Mouse (Mus musculus) kidney, embryonic 15.5 days (tissue): ENCODE results near the gene Gpr4. TPM values are rescaled to one million over a fixed set of nuclear protein-coding genes. Genes with fewer than 3 reads are reported as not detected.

Experiments used
- ATAC-seq: fragments of 200-750 bp; cut with Nextera tagmentation; replicated peaks from 2 replicates; pipeline ENCODE4 v1.8.0; 2017; ENCODE audit warnings: moderate TSS enrichment; ENCODE audit not compliant: low FRiP score
- H3K27ac ChIP-seq: fragments of 300-500 bp; sonication (generic); 2 replicates; pipeline ENCODE4 v1.5.1; 2015; ENCODE audit warnings: mild to moderate bottlenecking, inconsistent platforms
- H3K27me3 ChIP-seq: fragments of 300-500 bp; sonication (generic); 2 replicates; pipeline ENCODE4 v1.6.1; 2015; ENCODE audit warnings: inconsistent platforms
- H3K36me3 ChIP-seq: fragments of 300-500 bp; sonication (generic); 2 replicates; pipeline ENCODE4 v1.6.1; 2015; ENCODE audit warnings: inconsistent platforms
- H3K4me1 ChIP-seq: fragments of 300-500 bp; sonication (generic); 2 replicates; pipeline ENCODE4 v1.6.1; 2015; ENCODE audit warnings: inconsistent platforms
- H3K4me2 ChIP-seq: fragments of 300-500 bp; sonication (generic); 2 replicates; pipeline ENCODE4 v1.6.1; 2015; ENCODE audit warnings: moderate library complexity, mild to moderate bottlenecking, inconsistent platforms
- H3K4me3 ChIP-seq: fragments of 300-500 bp; sonication (generic); replicated peaks from 2 replicates; pipeline ENCODE4 v1.5.1; 2015; ENCODE audit warnings: mild to moderate bottlenecking, inconsistent platforms
- H3K9ac ChIP-seq: fragments of 300-500 bp; sonication (generic); 2 replicates; pipeline ENCODE4 v1.6.1; 2015; ENCODE audit warnings: mild to moderate bottlenecking, inconsistent platforms
- H3K9me3 ChIP-seq: fragments of 300-500 bp; sonication (generic); replicated peaks from 2 replicates; pipeline ENCODE4 v1.6.1; 2016; ENCODE audit warnings: inconsistent platforms
- WGBS: fragments of 180-500 bp; shearing (Covaris S2); methylation state at CpG from one replicate; pipeline ENCODE4 v1.1.7; 2015; ENCODE audit warnings: mixed read lengths; 5-methylcytosine and 5-hydroxymethylcytosine counted together
- microRNA counts: library from miRNA; unstranded; fragments of <30 nt; microRNA quantifications from one replicate; lab custom pipeline; 2016
- microRNA-seq: library from miRNA; unstranded; fragments of <30 nt; microRNA quantifications from one replicate; pipeline ENCODE4, GENCODE M21; 2016
- polyA plus RNA-seq: library from polyadenylated mRNA; unstranded; fragments of >200 nt; fragmentation: Nextera tagmentation; extraction: Ambion mirVana; gene quantifications from 2 replicates; pipeline ENCODE4 v1.2.1, GENCODE M21; 2015

Gene Gpr4
- polyA plus RNA-seq, 1 experiment from 2014 or later = 3.3 TPM

- H3K27ac ChIP-seq = peak overlapping the region; percentile 98
- H3K27me3 ChIP-seq = no peaks in the 10 kb centered on the region
- H3K9me3 ChIP-seq = no peaks in the 10 kb centered on the region
- peak overlapping the region; percentile 96 for H3K4me2 ChIP-seq
- peaks cover 36% of the 10 kb centered on the region for H3K36me3 ChIP-seq
- WGBS = 20% methylated on average over 10 of the region's 10 CpGs
- peaks cover 59% of the 10 kb centered on the region for H3K4me1 ChIP-seq
- ATAC-seq = no peak
- H3K9ac ChIP-seq = peak overlapping the region; percentile 94
- peak overlapping the region; percentile 98 for H3K4me3 ChIP-seq
Observed at GRCm38 (mm10) chr7:19268993-19269681, 56.8 kb downstream of the Gpr4 start.

GRCm38 (mm10) chr7:19269721-19270441 lies 57.5 kb downstream of the Gpr4 start:
- Histone ChIP-seq H3K27me3 (no peaks in the 10 kb centered on the region), H3K9me3 (no peaks in the 10 kb centered on the region), H3K4me3 (peak overlapping the region; percentile 98), H3K9ac (peak overlapping the region; percentile 94), H3K4me1 (peaks cover 59% of the 10 kb centered on the region), H3K27ac (peak overlapping the region; percentile 98), H3K36me3 (peaks cover 28% of the 10 kb centered on the region), H3K4me2 (peak overlapping the region; percentile 96)
- ATAC-seq = peak; percentile 71
- 1% methylated on average over 18 of the region's 19 CpGs for WGBS

GRCm38 (mm10) chr7:19270509-19271237 lies 58.3 kb downstream of the Gpr4 start:
- ATAC-seq = no peak
- under 1% methylated on average over 20 of the region's 21 CpGs for WGBS

GRCm38 (mm10) chr7:19271238-19272172 lies 59.2 kb downstream of the Gpr4 start, which contains the start of gene Vasp:
Vasp (minus strand) TSS chr7:19271817.
- Histone ChIP-seq H3K4me1 (peaks cover 46% of the 10 kb centered on the region), H3K27ac (peak within 1 kb of the TSS; percentile 98), H3K27me3 (no peaks in the 10 kb centered on the region), H3K4me3 (peak within 1 kb of the TSS; percentile 98), H3K9me3 (no peaks in the 10 kb centered on the region), H3K9ac (peak within 1 kb of the TSS; percentile 94), H3K36me3 (peaks cover 14% of the 10 kb centered on the region), H3K4me2 (peak within 1 kb of the TSS; percentile 96)
- peak; percentile 76 for ATAC-seq
- under 1% methylated on average over 62 of the region's 62 CpGs for WGBS

More at GRCm38 (mm10) chr7:19270509-19271237, 58.3 kb downstream of the Gpr4 start:
- Histone ChIP-seq H3K27ac (peak overlapping the region; percentile 98), H3K9me3 (no peaks in the 10 kb centered on the region), H3K27me3 (no peaks in the 10 kb centered on the region), H3K36me3 (peaks cover 20% of the 10 kb centered on the region), H3K4me3 (peak overlapping the region; percentile 98), H3K4me2 (peak overlapping the region; percentile 96), H3K9ac (peak overlapping the region; percentile 94), H3K4me1 (peaks cover 55% of the 10 kb centered on the region)

- Histone ChIP-seq H3K36me3 (peaks cover 11% of the 10 kb centered on the region), H3K4me1 (peaks cover 39% of the 10 kb centered on the region), H3K4me3 (peak overlapping the region; percentile 98), H3K4me2 (peak overlapping the region; percentile 96), H3K27ac (peak overlapping the region; percentile 98), H3K9me3 (no peaks in the 10 kb centered on the region), H3K27me3 (peaks cover 4% of the 10 kb centered on the region; the same call in 1 of the 2 replicates), H3K9ac (peak overlapping the region; percentile 94)
- ATAC-seq = peak; percentile 73
- WGBS = 1% methylated on average over 31 of the region's 36 CpGs
Observed at GRCm38 (mm10) chr7:19272173-19272764, 59.9 kb downstream of the Gpr4 start.

MicroRNAs within 50 kb of the gene (microRNA counts, 519-probe panel; counts per million panel counts)
- 2,049 counts per million, percentile 18 among the panel's probes with 10 or more counts for microRNA mmu-miR-330 (lab: Ali Mortazavi, UCI)

Small RNA genes lying within 50 kb of the gene (microRNA-seq; reads per million reads assigned to microRNA genes)
- 157 reads per million, percentile 62 among the genes with 10 or more reads in this experiment for gene Mir330

Other genes with a start within 250 kb of the Gpr4 start
- gene Nanos2, start 225.1 kb upstream of the Gpr4 start, polyA plus RNA-seq = not detected in 2 replicates
- gene Mypop, start 221.3 kb upstream of the Gpr4 start, polyA plus RNA-seq = 3.5 and 3.9 TPM in 2 replicates
- 21.4 and 24.1 TPM in 2 replicates for gene Irf2bp1, start 208.5 kb upstream of the Gpr4 start, polyA plus RNA-seq
- gene Foxa3, start 189.0 kb upstream of the Gpr4 start, polyA plus RNA-seq = 1.2 and 1.3 TPM in 2 replicates
- gene Sympk, start 188.2 kb upstream of the Gpr4 start, polyA plus RNA-seq = 34.3 and 38.4 TPM in 2 replicates
- gene Rsph6a, start 157.8 kb upstream of the Gpr4 start, polyA plus RNA-seq = not detected in 2 replicates
- gene Dmwd, start 136.3 kb upstream of the Gpr4 start, polyA plus RNA-seq = 15.4 and 18.7 TPM in 2 replicates
- gene Dmpk, start 128.7 kb upstream of the Gpr4 start, polyA plus RNA-seq = 18.1 and 24.7 TPM in 2 replicates
- 8.0 and 10.1 TPM in 2 replicates for gene Six5, start 117.9 kb upstream of the Gpr4 start, polyA plus RNA-seq
- gene Gm4969, start 94.2 kb upstream of the Gpr4 start, polyA plus RNA-seq = 2.9 and 3.4 TPM in 2 replicates
- gene Fbxo46, start 92.7 kb upstream of the Gpr4 start, polyA plus RNA-seq = 16.1 and 16.3 TPM in 2 replicates
- 13.5 and 14.4 TPM in 2 replicates for gene Qpctl, start 63.2 kb upstream of the Gpr4 start, polyA plus RNA-seq
- gene Snrpd2, start 62.8 kb upstream of the Gpr4 start, polyA plus RNA-seq = 157 and 162 TPM in 2 replicates
- 0.76 and 1.0 TPM in 2 replicates for gene Gipr, start 46.4 kb upstream of the Gpr4 start, polyA plus RNA-seq
- gene Eml2, start 36.1 kb upstream of the Gpr4 start, polyA plus RNA-seq = 9.5 and 16.8 TPM in 2 replicates
- gene Opa3, start 15.8 kb downstream of the Gpr4 start, polyA plus RNA-seq = 38.8 and 40.5 TPM in 2 replicates
- gene Vasp, start 59.3 kb downstream of the Gpr4 start, polyA plus RNA-seq = 87.4 and 89.8 TPM in 2 replicates
- gene Ppm1n, start 67.5 kb downstream of the Gpr4 start, polyA plus RNA-seq = 0.13 TPM in 1 of 2 replicates, not detected in the other
- gene Rtn2, start 70.1 kb downstream of the Gpr4 start, polyA plus RNA-seq = 8.3 and 9.2 TPM in 2 replicates
- 0.09 and 0.26 TPM in 2 replicates for gene Fosb, start 97.5 kb downstream of the Gpr4 start, polyA plus RNA-seq
- 85.7 and 87.2 TPM in 2 replicates for gene Ercc1, start 132.2 kb downstream of the Gpr4 start, polyA plus RNA-seq
- gene Cd3eap, start 146.9 kb downstream of the Gpr4 start, polyA plus RNA-seq = 27.0 and 28.3 TPM in 2 replicates
- gene Ppp1r13l, start 147.2 kb downstream of the Gpr4 start, polyA plus RNA-seq = 5.5 and 5.8 TPM in 2 replicates
- 16.0 and 19.5 TPM in 2 replicates for gene Ercc2, start 169.5 kb downstream of the Gpr4 start, polyA plus RNA-seq
- gene Klc3, start 191.6 kb downstream of the Gpr4 start, polyA plus RNA-seq = 5.1 and 6.3 TPM in 2 replicates
- gene Ckm, start 192.2 kb downstream of the Gpr4 start, polyA plus RNA-seq = 22.6 and 58.1 TPM in 2 replicates
- gene Mark4, start 246.3 kb downstream of the Gpr4 start, polyA plus RNA-seq = 6.6 and 9.4 TPM in 2 replicates